Mouse (Mus musculus) CH12.LX (cell line): ENCODE data around the gene Trib3.

Source experiments
- CHD2 ChIP-seq: IDR thresholded peaks from 2 replicates; pipeline ENCODE4 v1.6.1; 2011; ENCODE audit warnings: low read length, improper control_type of control experiment
- CTCF ChIP-seq, 2 experiments: IDR thresholded peaks in 1 of 2; conservative IDR thresholded peaks in 1 of 2; 2 replicates each; pipeline ENCODE4 v1.5.1; 2011 to 2012; ENCODE audit warnings: low read depth in 2 of 2, low read length in 2 of 2, improper control_type of control experiment in 1 of 2, inconsistent platforms in 1 of 2, mild to moderate bottlenecking in 1 of 2, moderate library complexity in 1 of 2
- E2F4 ChIP-seq: IDR thresholded peaks from 2 replicates; pipeline ENCODE4 v1.6.1; 2011; ENCODE audit warnings: low read depth, low read length, improper control_type of control experiment; ENCODE audit not compliant: insufficient replicate concordance
- HCFC1 ChIP-seq: IDR thresholded peaks from 2 replicates; pipeline ENCODE4 v1.6.1; 2012; ENCODE audit warnings: low read depth, mild to moderate bottlenecking, inconsistent platforms, low read length, improper control_type of control experiment

GRCm38 (mm10) chr2:152338319-152338718 is 5.5 kb downstream of the Trib3 start:
- TF ChIP-seq HCFC1 (no peak), E2F4 (no peak), CHD2 (no peak), CTCF (conservative IDR thresholded peaks at IDR 0.05 in 1 of 2, IDR thresholded peaks at IDR 0.05 in 1 of 2; ENCODE audit: low read depth in 2 of 2, low read length in 2 of 2) (no peak)
